Mouse (Mus musculus): ENCODE results near the gene Kcnip2. TPM values are rescaled to one million over a fixed set of nuclear protein-coding genes. Genes with fewer than 3 reads are reported as not detected.

Kcnip2 gene
- total and polyA plus RNA-seq, 3 experiments = not detected

DNA sequence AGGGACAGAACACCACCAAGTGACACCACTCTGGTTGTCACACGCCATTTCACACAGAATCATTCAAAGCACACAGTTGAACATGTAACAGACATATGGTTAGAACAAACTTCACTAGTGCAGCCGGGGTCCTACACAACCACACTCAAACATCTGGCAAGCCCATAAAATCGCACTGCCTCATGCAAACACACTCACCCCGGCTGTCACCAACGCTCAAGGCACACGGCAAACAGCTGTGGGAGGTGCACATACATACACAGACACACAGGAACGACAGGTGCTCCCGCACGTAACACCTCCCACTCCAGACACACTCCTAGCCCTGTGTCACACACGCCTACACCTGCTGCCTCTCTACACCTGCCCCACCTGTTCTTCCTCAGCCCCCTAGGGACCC lies 691 bp downstream of the Kcnip2 start:
- H3K4me3 ChIP-seq (replicated peaks in 1 of 3; ENCODE audit: low read depth in 2 of 3, low read length in 2 of 3, poor library complexity in 1 of 3) = no peak overlapping the region
- in situ Hi-C loops (cut with MboI; ENCODE audit: low pct_ligation_motif_present, low pct_unique_long_range_greater_than_20kb, low sequenced_read_pairs) = loop anchor here (5.0 kb wide), 1 partner anchor 192 kb away; no protein-coding TSS in a partner anchor
- no peaks in the 10 kb centered on the region for H3K9me3 ChIP-seq (replicated peaks; ENCODE audit: low read length)
- no peak overlapping the region for H3K4me2 ChIP-seq (ENCODE audit: insufficient read depth, low read depth, poor library complexity, severe bottlenecking)
- TF ChIP-seq GABPA (IDR thresholded peaks at IDR 0.05; ENCODE audit: insufficient replicate concordance, low read depth, low read length) (no peak), MAX (IDR thresholded peaks at IDR 0.05; ENCODE audit: low read length) (no peak), RCOR1 (conservative IDR thresholded peaks at IDR 0.05; ENCODE audit: low read depth, low read length) (no peak), ZMIZ1 (IDR thresholded peaks at IDR 0.05; ENCODE audit: low read depth, low read length) (no peak), POLR2A (IDR thresholded peaks at IDR 0.05; ENCODE audit: low read depth, low read length) (no peak), ETS1 (conservative IDR thresholded peaks at IDR 0.05; ENCODE audit: low read depth, low read length) (no peak), SMC3 (IDR thresholded peaks at IDR 0.05; ENCODE audit: low read depth, low read length) (no peak), ZNF384 (IDR thresholded peaks at IDR 0.05; ENCODE audit: low read depth, low read length) (no peak)
- no peaks in the 10 kb centered on the region for H3K79me2 ChIP-seq (replicated peaks; ENCODE audit: control insufficient read depth, extremely low read depth, insufficient read depth, poor library complexity, severe bottlenecking)
- peaks cover 0 to 4% of the 10 kb centered on the region in 2 experiments for H3K36me3 ChIP-seq (replicated peaks in 1 of 2; ENCODE audit: control insufficient read depth in 1 of 2, insufficient read depth in 1 of 2, low read length in 1 of 2)
- peaks cover 6 to 27% of the 10 kb centered on the region in 2 experiments; a peak in 3 of 4 replicates for H3K4me1 ChIP-seq (ENCODE audit: control insufficient read depth in 1 of 2, insufficient read depth in 2 of 2)
- H3K27me3 ChIP-seq (replicated peaks) = no peaks in the 10 kb centered on the region
- no peak for DNase-seq (ENCODE audit: extremely low read depth)
- no peak overlapping the region for H3K9ac ChIP-seq (ENCODE audit: insufficient read depth, low read depth)
- H3K27ac ChIP-seq (ENCODE audit: insufficient read depth, low read depth) = no peak overlapping the region
- dilution Hi-C loops (cut with MboI; ENCODE audit: extremely low pct_ligation_motif_present, extremely low pct_unique_long_range_greater_than_20kb, low sequenced_read_pairs) = no loop called here

GRCm38 (mm10) chr19:45813801-45814200 lies 2.1 kb downstream of the Kcnip2 start:
- Histone ChIP-seq H3K4me2 (ENCODE audit: insufficient read depth, low read depth, poor library complexity, severe bottlenecking) (no peak overlapping the region), H3K79me2 (replicated peaks; ENCODE audit: control insufficient read depth, extremely low read depth, insufficient read depth, poor library complexity, severe bottlenecking) (no peaks in the 10 kb centered on the region), H3K4me1 (ENCODE audit: control insufficient read depth in 1 of 2, insufficient read depth in 2 of 2) (peaks cover 6 to 23% of the 10 kb centered on the region in 2 experiments; a peak in 3 of 4 replicates), H3K36me3 (replicated peaks in 1 of 2; ENCODE audit: control insufficient read depth in 1 of 2, insufficient read depth in 1 of 2, low read length in 1 of 2) (peaks cover 0 to 4% of the 10 kb centered on the region in 2 experiments), H3K9ac (ENCODE audit: insufficient read depth, low read depth) (no peak overlapping the region), H3K27me3 (replicated peaks) (no peaks in the 10 kb centered on the region), H3K4me3 (replicated peaks in 1 of 3; ENCODE audit: low read depth in 2 of 3, low read length in 2 of 3, poor library complexity in 1 of 3) (no peak overlapping the region), H3K9me3 (replicated peaks; ENCODE audit: low read length) (no peaks in the 10 kb centered on the region), H3K27ac (ENCODE audit: insufficient read depth, low read depth) (no peak overlapping the region)
- no peak for DNase-seq (ENCODE audit: extremely low read depth)
- no peak for TF ChIP-seq HCFC1 (IDR thresholded peaks at IDR 0.05; ENCODE audit: low read depth, low read length)
- TF ChIP-seq BHLHE40 (IDR thresholded peaks at IDR 0.05; ENCODE audit: low read depth, low read length) = peak; percentile 48
- dilution Hi-C loops (cut with MboI; ENCODE audit: extremely low pct_ligation_motif_present, extremely low pct_unique_long_range_greater_than_20kb, low sequenced_read_pairs) = no loop called here
- in situ Hi-C loops (cut with MboI; ENCODE audit: low pct_ligation_motif_present, low pct_unique_long_range_greater_than_20kb, low sequenced_read_pairs) = loop anchor here (5.0 kb wide), 1 partner anchor 134 kb away; no protein-coding TSS in a partner anchor

- H3K36me3 ChIP-seq (replicated peaks in 1 of 2; ENCODE audit: control insufficient read depth in 1 of 2, insufficient read depth in 1 of 2, low read length in 1 of 2) = peaks cover 0 to under 1% of the 10 kb centered on the region in 2 experiments
- peak overlapping the region; percentile 90 for H3K4me2 ChIP-seq (ENCODE audit: insufficient read depth, low read depth, poor library complexity, severe bottlenecking)
- in situ Hi-C loops (cut with MboI; ENCODE audit: low pct_ligation_motif_present, low pct_unique_long_range_greater_than_20kb, low sequenced_read_pairs) = loop anchor here (5.0 kb wide), 1 partner anchor 134 kb away; no protein-coding TSS in a partner anchor
- H3K4me3 ChIP-seq (replicated peaks in 1 of 3; ENCODE audit: low read depth in 2 of 3, low read length in 2 of 3, poor library complexity in 1 of 3) = no peak overlapping the region
- no peak overlapping the region for H3K27ac ChIP-seq (ENCODE audit: insufficient read depth, low read depth)
- peaks cover under 1 to 18% of the 10 kb centered on the region in 2 experiments; a peak in 3 of 4 replicates for H3K4me1 ChIP-seq (ENCODE audit: control insufficient read depth in 1 of 2, insufficient read depth in 2 of 2)
- H3K9ac ChIP-seq (ENCODE audit: insufficient read depth, low read depth) = no peak overlapping the region
- H3K79me2 ChIP-seq (replicated peaks; ENCODE audit: control insufficient read depth, extremely low read depth, insufficient read depth, poor library complexity, severe bottlenecking) = no peaks in the 10 kb centered on the region
- no peaks in the 10 kb centered on the region for H3K9me3 ChIP-seq (replicated peaks; ENCODE audit: low read length)
- dilution Hi-C loops (cut with MboI; ENCODE audit: extremely low pct_ligation_motif_present, extremely low pct_unique_long_range_greater_than_20kb, low sequenced_read_pairs) = no loop called here
- peak; percentile 66 for DNase-seq (ENCODE audit: extremely low read depth)
- H3K27me3 ChIP-seq (replicated peaks) = no peaks in the 10 kb centered on the region
- no peak for TF ChIP-seq ZMIZ1 (IDR thresholded peaks at IDR 0.05; ENCODE audit: low read depth, low read length)
- no peak for TF ChIP-seq CHD1 (IDR thresholded peaks at IDR 0.05; ENCODE audit: low read depth, low read length)
- TF ChIP-seq NRF1 (IDR thresholded peaks at IDR 0.05; ENCODE audit: low read depth, low read length) = no peak
- TF ChIP-seq CTCF (conservative IDR thresholded peaks at IDR 0.05 in 1 of 2, IDR thresholded peaks at IDR 0.05 in 1 of 2; ENCODE audit: low read depth in 2 of 2, low read length in 2 of 2) = peak; percentile 62 to 88
- TF ChIP-seq USF1 (IDR thresholded peaks at IDR 0.05; ENCODE audit: low read depth, low read length) = no peak
- TF ChIP-seq ELF1 (IDR thresholded peaks at IDR 0.05; ENCODE audit: low read depth, low read length) = no peak
- TF ChIP-seq JUN (IDR thresholded peaks at IDR 0.05; ENCODE audit: insufficient read depth, low read depth, low read length) = no peak
- peak; percentile 38; the same call in 1 of the 2 replicates for TF ChIP-seq MXI1 (IDR thresholded peaks at IDR 0.05; ENCODE audit: low read depth, low read length)
- no peak for TF ChIP-seq PAX5 (IDR thresholded peaks at IDR 0.05; ENCODE audit: low read length)
- no peak for TF ChIP-seq ZNF384 (IDR thresholded peaks at IDR 0.05; ENCODE audit: low read depth, low read length)
- no peak for TF ChIP-seq E2F4 (IDR thresholded peaks at IDR 0.05; ENCODE audit: insufficient replicate concordance, low read depth, low read length)
- peak; percentile 83 for TF ChIP-seq RAD21 (IDR thresholded peaks at IDR 0.05; ENCODE audit: low read depth, low read length)
- no peak for TF ChIP-seq GABPA (IDR thresholded peaks at IDR 0.05; ENCODE audit: insufficient replicate concordance, low read depth, low read length)
- no peak for TF ChIP-seq IRF4 (IDR thresholded peaks at IDR 0.05; ENCODE audit: low read depth, low read length)
- TF ChIP-seq SMC3 (IDR thresholded peaks at IDR 0.05; ENCODE audit: low read depth, low read length) = peak; percentile 80
- no peak for TF ChIP-seq JUND (conservative IDR thresholded peaks at IDR 0.05; ENCODE audit: low read depth, low read length)
- no peak for TF ChIP-seq MAFK (IDR thresholded peaks at IDR 0.05; ENCODE audit: insufficient replicate concordance, low read length)
- no peak for TF ChIP-seq MAX (IDR thresholded peaks at IDR 0.05; ENCODE audit: low read length)
- 0 out of 2 replicates have a peak, but pooled peaks have one; percentile 41 for TF ChIP-seq SIN3A (IDR thresholded peaks at IDR 0.05; ENCODE audit: low read length)
- no peak for TF ChIP-seq TCF12 (IDR thresholded peaks at IDR 0.05; ENCODE audit: low read depth, low read length)
Observed at GRCm38 (mm10) chr19:45813263-45813662, 2.6 kb downstream of the Kcnip2 start.
